Mouse (Mus musculus): ENCODE data around the gene BC055324. TPM values are rescaled to one million over a fixed set of nuclear protein-coding genes. Genes with fewer than 3 reads are reported as not detected.

The BC055324 gene
- 6.9 and 10.5 TPM in 2 replicates for total RNA-seq (2023)

DNA sequence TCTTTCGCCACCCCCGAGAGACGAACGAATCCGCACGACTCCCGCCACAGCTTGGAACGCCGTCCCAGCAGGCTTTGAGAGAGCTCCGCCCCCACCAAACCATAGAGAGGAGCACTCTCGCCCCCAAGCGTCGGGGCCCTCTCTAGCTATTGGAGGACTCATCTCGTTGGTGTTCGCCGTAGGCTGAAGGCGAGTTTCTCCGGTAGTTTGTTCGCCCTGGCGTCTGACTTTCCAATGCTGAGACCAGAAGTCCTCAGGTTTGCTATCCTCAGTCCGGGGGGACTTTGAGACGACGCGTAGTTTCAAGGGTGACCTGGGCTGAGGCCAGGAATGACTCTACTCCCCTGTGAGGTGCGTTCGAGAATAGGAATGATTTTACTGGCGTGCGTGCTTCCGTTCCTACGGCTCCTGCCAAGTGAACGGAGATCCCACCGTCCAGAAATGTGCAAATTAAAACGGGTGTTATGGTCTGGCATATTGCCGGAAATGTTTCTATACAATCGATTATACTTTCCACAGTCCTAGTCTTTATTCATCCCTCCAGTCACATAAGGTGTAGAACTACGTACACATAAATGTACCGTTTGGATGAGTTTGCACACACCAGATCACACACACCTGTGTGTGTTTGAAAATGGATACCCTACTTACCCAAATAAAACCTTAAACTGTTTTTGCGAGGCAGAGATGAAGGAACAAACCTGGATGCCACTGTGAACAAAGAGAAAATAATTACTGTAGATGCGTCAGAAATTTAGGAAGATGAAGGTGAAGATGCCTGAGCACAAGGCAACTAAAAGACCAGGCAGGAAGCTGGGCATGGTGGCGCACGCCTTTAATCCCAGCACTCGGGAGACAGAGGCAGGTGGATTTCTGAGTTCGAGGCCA lies at the start of gene BC055324, which contains the start of gene Mettl18:
Gene BC055324, minus strand, starts transcription at position 76 of the 888 bp plus-strand sequence.
Gene Mettl18, plus strand, starts transcription at position 169 of the 888 bp plus-strand sequence.

DNA sequence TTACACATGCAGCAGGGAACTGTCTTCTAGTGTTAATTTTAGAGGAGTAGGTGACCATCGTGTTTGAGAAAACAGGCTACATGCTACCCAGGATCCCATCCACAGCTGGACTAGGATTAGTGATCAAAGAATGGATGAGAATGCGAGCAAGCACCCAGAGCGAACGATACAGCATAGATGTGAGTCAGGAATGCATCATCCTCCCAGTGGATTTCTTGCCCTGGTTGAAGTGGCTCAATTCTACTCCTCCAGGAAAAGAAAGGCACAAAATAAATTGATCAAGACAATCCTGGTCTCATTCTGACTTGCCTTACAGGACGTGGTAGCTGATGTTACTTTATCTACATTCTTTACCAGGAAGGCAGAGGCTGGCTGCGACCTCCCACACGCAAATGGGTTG lies 65.8 kb downstream of the BC055324 start, which contains the start of gene Scyl3:
Gene Scyl3, plus strand, starts transcription at position 255 of the 400 bp plus-strand sequence.

Other genes with a start within 250 kb of the BC055324 start
- gene Kifap3, start 215.2 kb downstream of the BC055324 start, total RNA-seq (2023): 2.5 and 2.7 TPM in 2 replicates
- 19.1 and 20.4 TPM in 2 replicates for gene Scyl3, start 65.7 kb downstream of the BC055324 start, total RNA-seq (2023)
- gene Mettl18, start 93 bp upstream of the BC055324 start, total RNA-seq (2023): 1.7 and 2.4 TPM in 2 replicates
- gene Sele, start 53.4 kb upstream of the BC055324 start, total RNA-seq (2023): 0.52 and 0.92 TPM in 2 replicates
- gene Sell, start 67.2 kb upstream of the BC055324 start, total RNA-seq (2023): 440 and 554 TPM in 2 replicates
- 30.6 and 35.7 TPM in 2 replicates for gene Selp, start 120.5 kb upstream of the BC055324 start, total RNA-seq (2023)
- 59.4 and 67.1 TPM in 2 replicates for gene F5, start 157.0 kb upstream of the BC055324 start, total RNA-seq (2023)